Mouse (Mus musculus) hindbrain, embryonic 10.5 days (tissue): ENCODE data around the gene Nmrk2. TPM values are rescaled to one million over a fixed set of nuclear protein-coding genes. Genes with fewer than 3 reads are reported as not detected.

Experiments used
- DNase-seq: peaks from one replicate; pipeline ENCODE4 v3.0.0-alpha.2; 2017; ENCODE audit warnings: low spot score
- H3K27ac ChIP-seq: fragments of 300-500 bp; sonication (generic); 2 replicates; pipeline ENCODE4 v1.5.1; 2016; ENCODE audit warnings: mild to moderate bottlenecking, moderate library complexity
- H3K27me3 ChIP-seq: fragments of 300-500 bp; sonication (generic); 2 replicates; pipeline ENCODE4 v1.6.1; 2016; ENCODE audit warnings: mild to moderate bottlenecking; ENCODE audit not compliant: poor library complexity, insufficient read depth, severe bottlenecking
- H3K36me3 ChIP-seq: fragments of 300-500 bp; sonication (generic); 2 replicates; pipeline ENCODE4 v1.6.1; 2016; ENCODE audit warnings: mild to moderate bottlenecking, moderate library complexity
- H3K4me1 ChIP-seq: fragments of 300-500 bp; sonication (generic); replicated peaks from 2 replicates; pipeline ENCODE4 v1.6.1; 2016; ENCODE audit warnings: mild to moderate bottlenecking
- H3K4me3 ChIP-seq: fragments of 300-500 bp; sonication (generic); 2 replicates; pipeline ENCODE4 v1.5.1; 2016; ENCODE audit warnings: mild to moderate bottlenecking, moderate library complexity
- H3K9me3 ChIP-seq: fragments of 300-500 bp; sonication (generic); 2 replicates; pipeline ENCODE4 v1.6.1; 2016; ENCODE audit warnings: mild to moderate bottlenecking, moderate library complexity
- WGBS: fragments of 180-500 bp; shearing (Covaris S2); methylation state at CpG from one replicate; pipeline ENCODE4 v1.1.7; 2016; 5-methylcytosine and 5-hydroxymethylcytosine counted together
- polyA plus RNA-seq: library from polyadenylated mRNA; unstranded; fragments of >200 nt; fragmentation: Nextera tagmentation; extraction: Ambion mirVana; gene quantifications from 2 replicates; pipeline ENCODE4 v1.2.1, GENCODE M21; 2016

Nmrk2 gene
- polyA plus RNA-seq, 1 experiment from 2014 or later: not detected

DNA sequence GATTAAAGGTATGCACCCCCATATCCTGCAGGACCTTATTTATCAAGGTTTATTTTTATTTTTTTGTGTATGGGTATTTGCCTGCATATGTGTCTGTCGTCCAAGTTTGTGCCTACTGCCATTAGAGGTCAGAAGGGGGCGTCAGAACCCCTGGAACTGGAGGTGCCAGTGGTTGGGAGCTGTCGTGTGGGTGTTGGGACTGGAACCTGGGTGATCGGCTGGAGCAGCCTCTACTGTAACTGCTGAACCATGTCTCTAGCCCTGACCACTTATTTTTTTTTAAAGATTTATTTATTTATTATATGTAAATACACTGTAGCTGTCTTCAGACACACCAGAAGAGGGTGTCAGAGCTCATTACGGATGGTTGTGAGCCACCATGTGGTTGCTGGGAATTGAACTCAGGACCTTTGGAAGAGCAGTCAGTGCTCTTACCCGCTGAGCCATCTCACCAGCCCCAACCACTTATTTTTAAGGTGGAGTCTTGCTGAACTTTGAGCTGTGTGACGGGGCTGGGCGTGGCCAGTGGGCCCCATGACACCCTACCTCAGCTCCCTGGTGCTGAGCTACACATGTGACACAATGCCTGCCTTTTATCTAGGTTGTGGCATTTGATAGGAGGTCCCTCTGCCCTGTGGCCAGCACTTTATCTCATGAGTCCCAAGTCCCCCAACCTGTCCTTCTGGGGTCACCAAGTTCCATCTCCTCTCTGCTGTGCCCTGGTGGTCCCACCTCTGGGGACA is 1.3 kb upstream of the Nmrk2 start:
- DNase-seq: no peak
- 68% methylated on average over 8 of the region's 8 CpGs for WGBS
- H3K27me3 ChIP-seq: peaks cover 18% of the 10 kb centered on the region
- H3K4me3 ChIP-seq: no peak overlapping the region
- H3K9me3 ChIP-seq: no peaks in the 10 kb centered on the region
- H3K27ac ChIP-seq: no peak overlapping the region
- H3K36me3 ChIP-seq: 0 out of 2 replicates have a peak, but pooled peaks cover 11% of the 10 kb centered on the region
- 0 out of 2 replicates have a peak, but pooled peaks cover 11% of the 10 kb centered on the region for H3K4me1 ChIP-seq

DNA sequence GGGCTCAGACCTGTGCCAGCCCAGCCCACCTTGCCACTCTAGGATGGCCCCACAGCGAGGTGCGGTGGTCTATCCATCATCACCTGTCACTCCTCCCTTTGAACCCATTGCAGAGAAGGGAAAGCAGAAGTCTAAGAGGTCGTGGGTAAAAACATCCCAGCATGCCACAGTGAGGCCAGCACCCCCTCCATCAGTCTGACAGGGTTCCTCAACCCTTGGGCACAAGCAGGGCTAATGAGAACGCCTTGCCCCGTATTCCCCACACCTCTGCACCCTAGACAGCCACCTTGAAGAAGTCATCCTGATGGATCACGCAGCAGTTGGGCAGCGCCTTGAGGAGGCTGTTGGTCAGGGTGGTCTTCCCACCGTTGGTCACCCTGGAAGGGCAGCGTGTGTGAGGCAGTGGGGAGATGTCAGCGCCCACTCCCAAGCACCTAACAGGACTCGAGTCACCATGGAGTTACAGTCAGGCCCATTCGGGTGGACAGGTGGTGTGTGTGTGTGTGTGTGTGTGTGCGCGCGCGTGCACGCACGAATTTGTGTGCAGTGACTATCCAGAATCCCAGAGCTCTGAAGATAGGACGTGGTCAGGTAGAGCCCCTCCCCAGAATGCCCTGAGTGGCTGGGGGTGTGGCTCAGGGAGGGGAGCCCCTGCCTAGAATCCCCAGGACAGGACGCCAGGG is 1.1 kb downstream of the Nmrk2 start:
- 81% methylated on average over 20 of the region's 20 CpGs for WGBS
- Histone ChIP-seq H3K27me3 (peaks cover 34% of the 10 kb centered on the region), H3K4me3 (no peak overlapping the region), H3K36me3 (no peaks in the 10 kb centered on the region), H3K4me1 (0 out of 2 replicates have a peak, but pooled peaks cover 11% of the 10 kb centered on the region), H3K27ac (no peak overlapping the region), H3K9me3 (no peaks in the 10 kb centered on the region)
- no peak for DNase-seq

DNA sequence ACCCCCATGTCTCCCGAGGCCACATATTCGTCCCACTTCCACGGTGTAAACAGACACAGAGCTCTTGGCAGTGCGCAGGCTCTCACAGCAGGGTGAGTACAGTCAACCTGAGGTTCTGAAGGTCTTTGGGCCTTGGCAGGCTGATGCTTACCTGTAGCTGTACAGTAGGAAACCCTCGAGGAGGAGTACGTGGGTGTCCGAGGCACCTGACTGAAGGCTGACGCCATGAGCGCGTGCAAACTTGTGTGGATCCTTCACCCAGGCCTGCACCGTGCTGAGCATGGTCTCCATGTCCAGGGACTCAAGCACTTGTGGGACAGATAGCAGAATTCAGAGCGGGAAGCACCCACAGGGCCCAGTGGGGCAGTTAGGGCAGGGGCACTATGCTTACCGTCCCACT is 1.7 kb downstream of the Nmrk2 start:
- H3K27me3 ChIP-seq: peaks cover 40% of the 10 kb centered on the region

DNA sequence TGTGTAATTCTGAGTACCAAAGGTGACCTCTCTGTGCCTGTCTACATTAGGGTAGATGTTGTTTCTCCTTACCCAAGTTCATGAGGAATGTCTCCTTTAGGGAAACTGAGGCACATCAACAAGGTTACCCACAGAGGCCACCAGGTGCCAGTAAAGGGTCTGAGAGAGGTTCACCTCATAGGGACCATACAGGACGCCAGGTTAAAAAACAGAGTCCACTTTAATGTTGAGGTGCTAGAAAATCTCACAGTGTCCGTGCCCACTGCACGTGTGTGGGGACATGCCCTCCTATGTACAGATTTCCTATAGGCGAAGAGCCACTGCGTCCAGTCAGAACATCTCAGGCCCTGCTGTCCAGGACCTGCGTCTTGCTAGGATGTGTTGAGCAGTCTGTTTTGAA is 2.9 kb downstream of the Nmrk2 start:
- Histone ChIP-seq H3K9me3 (no peaks in the 10 kb centered on the region), H3K4me3 (no peak overlapping the region), H3K27me3 (peaks cover 52% of the 10 kb centered on the region), H3K36me3 (no peaks in the 10 kb centered on the region), H3K4me1 (peaks cover 19% of the 10 kb centered on the region), H3K27ac (no peak overlapping the region)
- DNase-seq: no peak
- WGBS: 89% methylated on average over 6 of the region's 6 CpGs

More for the DNA sequence above, 1.7 kb downstream of the Nmrk2 start:
- DNase-seq: no peak
- Histone ChIP-seq H3K9me3 (no peaks in the 10 kb centered on the region), H3K4me1 (0 out of 2 replicates have a peak, but pooled peaks cover 11% of the 10 kb centered on the region), H3K4me3 (no peak overlapping the region), H3K36me3 (no peaks in the 10 kb centered on the region), H3K27ac (no peak overlapping the region)
- WGBS: 88% methylated on average over 13 of the region's 13 CpGs

DNA sequence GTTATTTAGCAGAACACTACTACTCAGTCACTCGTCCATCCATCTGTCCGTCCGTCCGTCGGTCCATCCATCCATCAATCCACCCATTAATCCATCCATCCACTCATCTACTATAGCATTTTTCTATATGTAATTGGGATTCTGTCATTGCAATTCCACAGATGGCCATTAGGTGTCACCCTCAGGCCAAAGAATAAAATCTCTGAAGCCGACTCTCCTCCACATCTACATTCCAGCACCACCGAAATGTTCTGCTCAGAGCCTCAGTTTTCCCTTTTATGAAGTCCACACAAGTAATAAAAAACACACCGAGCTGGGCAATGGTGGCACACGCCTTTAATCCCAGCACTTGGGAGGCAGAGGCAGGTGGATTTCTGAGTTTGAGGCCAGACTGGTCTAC is 3.6 kb downstream of the Nmrk2 start:
- WGBS: 3% methylated on average over 9 of the region's 9 CpGs
- H3K4me1 ChIP-seq: peaks cover 21% of the 10 kb centered on the region
- H3K27me3 ChIP-seq: peaks cover 59% of the 10 kb centered on the region
- peak; percentile 65 for DNase-seq
- H3K9me3 ChIP-seq: no peaks in the 10 kb centered on the region
- H3K27ac ChIP-seq: no peak overlapping the region
- no peak overlapping the region for H3K4me3 ChIP-seq
- H3K36me3 ChIP-seq: no peaks in the 10 kb centered on the region

DNA sequence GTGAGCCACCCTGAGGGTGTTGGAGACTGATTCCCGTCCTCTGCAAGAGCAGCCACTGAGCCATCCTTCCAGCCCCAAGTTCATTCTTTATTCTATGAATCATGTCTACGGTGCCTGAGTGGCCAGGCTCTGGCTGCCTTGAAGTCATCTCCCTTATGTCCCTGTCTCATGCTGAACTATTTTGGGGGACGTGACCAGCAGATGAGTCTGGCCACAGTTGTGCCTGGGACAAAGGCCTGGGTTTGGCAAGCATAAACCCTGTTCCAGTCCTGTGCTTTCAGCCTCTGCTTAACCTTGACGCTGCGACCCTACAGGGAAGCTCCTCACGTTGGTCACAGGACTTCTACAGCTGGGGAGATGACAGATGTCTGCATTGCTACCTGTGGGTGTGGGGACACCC is 4.5 kb downstream of the Nmrk2 start:
- WGBS: 55% methylated on average over 6 of the region's 6 CpGs
- peaks cover 63% of the 10 kb centered on the region for H3K27me3 ChIP-seq
- no peak overlapping the region for H3K27ac ChIP-seq
- H3K4me3 ChIP-seq: 0 out of 2 replicates have a peak overlapping the region, but pooled peaks have one; percentile 6
- no peak for DNase-seq
- no peaks in the 10 kb centered on the region for H3K36me3 ChIP-seq
- no peaks in the 10 kb centered on the region for H3K9me3 ChIP-seq
- peaks cover 28% of the 10 kb centered on the region for H3K4me1 ChIP-seq

DNA sequence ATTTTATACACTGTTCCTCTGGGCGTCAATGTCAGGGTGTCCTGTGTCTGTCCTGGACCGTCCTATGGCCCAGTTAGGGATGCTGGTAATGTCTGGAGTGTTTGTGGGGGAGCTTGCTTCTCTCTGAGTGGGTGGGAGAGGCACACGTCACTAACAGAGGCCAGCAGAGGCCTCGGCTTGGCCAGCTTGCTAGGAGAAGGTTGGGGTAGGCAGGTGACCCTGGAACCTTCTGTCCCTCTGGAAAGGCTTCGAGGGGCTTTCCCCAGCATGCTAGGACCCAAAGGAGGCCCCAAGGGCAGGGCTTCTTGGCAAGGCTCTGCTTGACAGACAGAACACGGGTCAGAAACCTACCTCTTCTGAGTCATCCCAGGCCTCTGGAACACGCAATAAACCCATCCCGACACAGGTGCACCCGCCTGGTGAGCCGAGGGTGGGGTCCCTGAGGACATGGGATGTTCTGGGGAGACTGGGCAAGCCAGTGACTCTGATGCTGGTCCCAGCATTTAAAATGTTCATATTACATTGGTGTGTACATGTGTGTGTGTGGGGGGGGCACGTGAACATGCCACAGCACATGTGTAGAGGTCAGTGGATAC is 5.3 kb downstream of the Nmrk2 start:
- H3K4me3 ChIP-seq: no peak overlapping the region
- peaks cover under 1% of the 10 kb centered on the region for H3K36me3 ChIP-seq
- WGBS: 67% methylated on average over 11 of the region's 11 CpGs
- H3K4me1 ChIP-seq: peaks cover 30% of the 10 kb centered on the region
- peaks cover 63% of the 10 kb centered on the region for H3K27me3 ChIP-seq
- no peaks in the 10 kb centered on the region for H3K9me3 ChIP-seq
- no peak for DNase-seq
- H3K27ac ChIP-seq: no peak overlapping the region

DNA sequence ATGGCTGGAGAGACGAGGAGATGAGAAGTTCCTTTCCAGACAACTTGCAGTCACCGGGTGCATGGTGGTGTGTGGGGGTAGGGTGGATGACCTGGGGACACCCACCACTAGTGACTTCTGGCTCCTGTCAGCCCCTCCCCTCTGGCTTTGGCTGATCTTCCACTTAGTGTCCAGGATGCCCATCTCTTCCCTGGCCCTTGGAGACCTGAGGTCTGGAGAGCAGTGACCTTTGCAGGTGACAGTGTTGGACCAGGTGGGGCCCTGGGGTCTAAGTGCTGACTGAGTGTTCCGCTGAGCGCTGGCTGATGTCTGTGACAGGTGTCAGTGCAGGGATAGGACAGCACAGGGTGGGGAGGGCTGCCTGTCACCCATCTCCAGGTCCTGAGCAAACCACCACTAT is 6.6 kb downstream of the Nmrk2 start:
- Histone ChIP-seq H3K27ac (no peak overlapping the region), H3K36me3 (peaks cover 13% of the 10 kb centered on the region), H3K27me3 (peaks cover 60% of the 10 kb centered on the region), H3K4me3 (no peak overlapping the region), H3K4me1 (peaks cover 39% of the 10 kb centered on the region), H3K9me3 (no peaks in the 10 kb centered on the region)
- no peak for DNase-seq
- 65% methylated on average over 4 of the region's 4 CpGs for WGBS

DNA sequence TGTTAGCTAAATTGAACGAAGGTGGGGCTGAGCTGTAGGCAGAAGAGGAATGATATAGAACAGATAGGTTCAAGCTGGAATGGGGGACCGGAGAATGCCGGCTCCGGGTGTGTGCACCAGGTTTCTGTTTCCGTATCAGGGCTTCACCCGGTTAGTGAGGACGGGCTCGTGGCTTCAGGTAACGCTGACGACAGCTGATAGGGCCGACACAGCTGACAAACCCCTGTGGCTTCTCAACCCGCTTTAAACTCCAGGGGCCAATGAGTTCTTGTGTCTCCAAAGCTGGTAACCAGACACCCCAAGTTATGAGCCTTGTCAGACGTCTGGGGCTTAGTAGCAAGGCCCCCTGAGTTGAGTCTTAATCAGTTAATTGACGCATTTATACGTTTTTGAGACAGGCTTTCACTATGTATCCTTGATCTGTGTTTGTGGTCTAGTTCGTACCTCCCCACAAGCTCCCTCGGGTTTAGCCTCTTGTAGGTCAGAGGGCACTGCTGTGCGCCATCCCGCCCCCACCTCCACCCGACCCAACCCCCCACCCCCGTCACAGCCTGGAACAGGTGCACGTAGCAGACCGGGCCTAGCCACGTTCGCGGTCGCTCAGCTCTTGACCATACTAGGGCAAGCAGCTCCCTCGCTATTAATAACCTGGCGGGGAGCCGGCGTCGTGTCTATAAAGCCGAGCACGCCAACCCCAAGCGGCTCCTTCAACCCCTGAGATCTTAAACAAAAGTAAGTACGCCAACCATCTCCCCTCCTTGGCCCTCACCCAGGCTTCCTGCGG is 7.7 kb downstream of the Nmrk2 start:
- peaks cover 42% of the 10 kb centered on the region for H3K4me1 ChIP-seq
- WGBS: 15% methylated on average over 37 of the region's 37 CpGs
- peaks cover 22% of the 10 kb centered on the region for H3K36me3 ChIP-seq
- DNase-seq: no peak
- no peaks in the 10 kb centered on the region for H3K9me3 ChIP-seq
- no peak overlapping the region for H3K27ac ChIP-seq
- peaks cover 49% of the 10 kb centered on the region for H3K27me3 ChIP-seq
- peak overlapping the region; percentile 20 for H3K4me3 ChIP-seq

DNA sequence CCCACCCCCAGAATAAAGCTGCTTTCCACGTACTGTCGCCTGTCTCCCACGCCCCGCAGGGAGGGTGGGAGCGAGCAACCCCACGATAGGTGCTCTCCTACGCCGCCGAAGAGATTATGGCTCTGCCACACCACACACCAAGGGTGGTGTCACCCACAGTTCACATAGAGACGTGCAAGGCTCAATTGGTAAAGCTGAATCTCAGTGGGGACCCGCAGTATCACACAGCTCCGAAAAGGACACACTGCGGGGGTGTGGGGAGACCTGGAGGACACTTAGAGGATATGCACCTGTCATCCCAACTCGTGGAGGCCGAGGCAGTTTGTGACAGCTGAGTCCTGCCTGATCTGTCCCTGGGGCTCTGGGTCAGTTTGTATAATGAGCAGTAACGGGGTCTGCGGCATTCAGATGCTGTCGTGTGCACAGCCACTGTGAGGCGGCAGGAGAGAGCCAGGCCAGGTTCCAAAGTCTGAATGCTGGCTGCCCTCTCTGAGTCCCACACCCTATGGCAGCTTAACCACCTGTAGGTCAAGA is 8.8 kb downstream of the Nmrk2 start:
- Histone ChIP-seq H3K27ac (peak overlapping the region; percentile 93), H3K27me3 (peaks cover 48% of the 10 kb centered on the region), H3K4me3 (peak overlapping the region; percentile 74), H3K4me1 (peaks cover 42% of the 10 kb centered on the region), H3K9me3 (no peaks in the 10 kb centered on the region), H3K36me3 (peaks cover 32% of the 10 kb centered on the region)
- no peak for DNase-seq
- 8% methylated on average over 19 of the region's 19 CpGs for WGBS

DNA sequence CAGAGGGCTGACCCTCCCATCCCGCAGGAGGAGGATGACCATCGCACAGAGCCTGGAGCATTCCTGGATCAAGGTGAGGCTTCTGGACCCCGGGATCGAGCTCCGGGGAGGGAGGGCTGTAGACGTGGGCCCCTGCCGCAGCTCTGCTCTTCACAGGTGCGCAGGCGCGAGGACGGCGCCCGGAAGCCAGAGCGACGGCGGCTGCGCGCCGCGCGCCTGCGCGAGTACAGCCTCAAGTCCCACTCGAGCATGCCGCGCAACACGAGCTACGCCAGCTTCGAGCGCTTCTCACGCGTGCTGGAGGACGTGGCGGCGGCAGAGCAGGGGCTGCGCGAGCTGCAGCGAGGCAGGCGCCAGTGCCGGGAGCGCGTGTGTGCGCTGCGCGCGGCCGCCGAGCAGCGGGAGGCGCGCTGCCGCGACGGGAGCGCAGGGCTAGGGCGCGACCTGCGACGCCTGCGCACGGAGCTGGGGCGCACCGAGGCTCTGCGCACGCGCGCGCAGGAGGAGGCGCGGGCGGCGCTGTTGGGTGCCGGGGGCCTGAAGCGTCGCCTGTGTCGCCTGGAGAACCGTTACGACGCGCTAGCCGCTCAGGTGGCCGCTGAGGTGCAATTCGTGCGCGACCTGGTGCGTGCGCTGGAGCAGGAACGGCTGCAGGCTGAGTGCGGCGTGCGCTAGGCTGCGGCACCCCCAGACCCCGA is 9.4 kb downstream of the Nmrk2 start:
- H3K27me3 ChIP-seq: peaks cover 45% of the 10 kb centered on the region
- H3K4me1 ChIP-seq: peaks cover 42% of the 10 kb centered on the region
- peak overlapping the region; percentile 74 for H3K4me3 ChIP-seq
- peaks cover 38% of the 10 kb centered on the region for H3K36me3 ChIP-seq
- DNase-seq: peak; percentile 79
- H3K9me3 ChIP-seq: no peaks in the 10 kb centered on the region
- peak overlapping the region; percentile 93 for H3K27ac ChIP-seq
- under 1% methylated on average over 93 of the region's 93 CpGs for WGBS
